Mouse (Mus musculus) megakaryocyte, adult 5-6 weeks (primary cell): ENCODE measurements around the gene Wipi1. TPM values are rescaled to one million over a fixed set of nuclear protein-coding genes. Genes with fewer than 3 reads are reported as not detected.
A peak's percentile ranks its signal among the peaks of the same experiment; 100 is the strongest.

Experiments used
- ATAC-seq: 2 replicates; pipeline ENCODE4 v1.8.0; 2016; ENCODE audit warnings: mild to moderate bottlenecking, inconsistent platforms; ENCODE audit not compliant: poor library complexity, severe bottlenecking
- total RNA-seq, 2 experiments: library from RNA; stranded (forward) in 1 of 2; stranded (reverse) in 1 of 2; fragments of 153-499, 151-499 nt in 1 of 2; fragments of 221-1000, 200-1000 nt in 1 of 2; gene quantifications; 2 replicates each; pipeline versions ENCODE4 v1.2.3 to v1.2.4; 2015 to 2017

Wipi1 gene
- total RNA-seq, 2 experiments from 2014 or later: 7.6 to 14.2 TPM

DNA sequence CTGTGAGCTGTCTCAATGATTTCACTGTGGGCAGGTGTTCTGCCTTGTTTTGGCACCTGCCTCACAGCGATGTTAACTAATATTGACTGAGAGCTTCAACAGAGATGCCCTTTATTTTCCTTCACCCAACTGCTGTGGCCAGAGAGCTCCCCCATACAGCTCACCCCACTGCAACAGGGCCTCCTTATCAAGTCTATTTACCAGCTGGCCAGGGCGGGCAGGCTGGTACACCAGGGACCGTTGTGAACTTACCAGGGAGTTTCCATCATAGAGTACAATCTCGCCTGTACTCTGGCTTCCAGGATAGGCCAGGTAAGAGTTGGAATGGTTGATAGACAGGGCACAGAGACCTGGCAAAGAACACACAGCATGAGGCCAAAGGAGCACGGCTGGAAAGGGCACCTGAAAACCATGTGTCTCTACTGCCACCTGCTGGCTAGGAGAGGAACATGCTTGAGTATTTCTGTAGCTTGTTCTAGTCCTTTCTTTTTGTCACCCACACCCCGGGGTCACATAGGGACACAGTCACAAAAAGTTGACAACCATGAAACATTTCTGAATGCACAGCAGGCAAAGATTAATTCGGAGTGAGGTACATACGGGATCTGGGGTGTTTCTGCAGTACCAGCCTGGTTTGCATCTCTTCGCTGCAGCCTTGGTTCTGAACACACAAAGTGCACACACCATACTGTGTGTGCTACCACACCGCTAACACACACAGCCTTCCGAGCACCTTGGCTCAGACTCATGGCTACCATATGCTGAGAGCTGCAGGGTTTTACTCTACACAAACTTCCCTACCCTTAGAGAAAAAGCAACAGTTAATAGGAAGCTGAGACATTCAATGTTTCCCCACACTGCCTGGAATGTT, 26.7 kb downstream of the Wipi1 start:
- ATAC-seq: peak; percentile 83

DNA sequence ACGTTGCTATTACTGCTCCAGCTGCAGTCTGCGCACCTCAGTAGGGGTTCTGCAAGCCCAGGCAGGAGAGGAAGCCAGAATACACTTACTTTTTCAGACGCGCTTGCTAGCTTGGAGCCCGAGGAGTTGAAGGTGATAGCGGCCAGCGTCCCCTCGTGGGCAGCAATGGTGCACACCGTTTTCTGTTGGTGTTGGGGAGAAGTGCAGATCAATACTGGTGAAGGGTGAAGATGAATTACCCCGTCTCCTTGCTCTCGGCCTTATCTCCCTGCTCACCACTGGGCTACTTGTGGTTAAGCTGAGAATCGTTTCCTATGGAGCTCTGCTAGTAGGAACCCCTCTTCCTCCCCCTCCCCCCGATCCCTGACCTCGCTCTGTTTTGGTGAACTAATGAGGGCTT, 27.8 kb downstream of the Wipi1 start:
- no peak for ATAC-seq

DNA sequence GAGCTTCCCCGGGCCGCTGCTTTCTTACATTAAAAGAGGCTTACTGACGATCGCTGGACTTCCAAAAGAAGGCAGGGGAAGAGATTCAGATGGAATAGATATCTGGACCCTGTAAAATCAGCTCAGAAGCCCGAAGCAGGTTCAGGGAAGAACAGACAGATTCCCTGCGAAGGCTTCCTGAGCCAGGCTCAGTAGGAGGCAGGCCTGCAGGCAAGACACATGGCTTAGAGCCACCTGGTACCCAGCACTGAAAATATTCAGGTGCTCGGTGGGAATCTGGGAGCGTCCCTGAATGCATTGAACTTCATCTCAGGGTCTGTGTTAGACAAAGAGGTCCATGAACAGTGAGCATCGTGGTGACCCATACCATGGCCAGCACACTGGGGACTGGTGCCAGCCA, 31.8 kb downstream of the Wipi1 start:
- ATAC-seq: no peak

DNA sequence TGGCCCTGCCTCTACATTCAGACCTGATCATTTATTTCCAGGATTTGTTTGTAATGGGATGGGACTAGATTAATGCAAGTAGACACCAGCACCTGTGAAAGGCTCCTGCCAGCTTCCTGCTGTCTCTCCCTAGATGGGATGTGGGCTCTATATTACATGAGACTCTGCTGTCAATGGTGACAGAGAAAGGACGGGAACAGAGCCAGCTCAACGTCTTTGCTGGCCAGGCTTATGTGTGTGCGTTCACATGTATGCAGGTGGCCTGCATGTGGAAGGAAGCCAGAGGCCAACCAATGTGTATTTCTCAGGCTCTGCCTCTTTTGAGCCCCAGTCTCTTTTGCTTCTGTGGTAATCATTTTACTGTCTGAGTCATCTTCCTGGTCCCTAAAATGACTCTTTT, 33.2 kb downstream of the Wipi1 start:
- no peak for ATAC-seq

GRCm38 (mm10) chr11:109575832-109576231, 35.9 kb downstream of the Wipi1 start:
- ATAC-seq: no peak

GRCm38 (mm10) chr11:109574604-109575003, 37.2 kb downstream of the Wipi1 start:
- ATAC-seq: no peak

GRCm38 (mm10) chr11:109572051-109572450, 39.7 kb downstream of the Wipi1 start:
- no peak for ATAC-seq

DNA sequence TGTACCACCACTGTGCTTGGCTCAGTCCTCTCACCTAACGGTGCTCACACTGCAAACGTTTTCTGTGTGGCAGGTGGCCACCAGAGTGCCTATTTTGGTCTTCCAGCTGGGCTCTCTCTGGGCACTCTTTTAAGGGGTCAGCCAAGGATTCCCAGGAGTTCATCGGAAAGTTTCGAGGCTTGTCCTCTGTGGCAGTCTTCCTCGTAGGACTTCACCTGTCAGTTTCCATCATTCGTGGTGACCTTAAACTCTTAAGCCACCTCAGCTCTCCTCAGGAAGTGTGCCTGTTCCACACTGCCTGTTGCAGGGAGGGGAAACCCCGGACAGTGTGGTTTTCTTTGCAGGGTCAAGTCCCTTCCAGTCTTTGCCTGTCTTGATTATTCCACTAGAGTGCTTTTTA, 42.0 kb downstream of the Wipi1 start:
- ATAC-seq: no peak

DNA sequence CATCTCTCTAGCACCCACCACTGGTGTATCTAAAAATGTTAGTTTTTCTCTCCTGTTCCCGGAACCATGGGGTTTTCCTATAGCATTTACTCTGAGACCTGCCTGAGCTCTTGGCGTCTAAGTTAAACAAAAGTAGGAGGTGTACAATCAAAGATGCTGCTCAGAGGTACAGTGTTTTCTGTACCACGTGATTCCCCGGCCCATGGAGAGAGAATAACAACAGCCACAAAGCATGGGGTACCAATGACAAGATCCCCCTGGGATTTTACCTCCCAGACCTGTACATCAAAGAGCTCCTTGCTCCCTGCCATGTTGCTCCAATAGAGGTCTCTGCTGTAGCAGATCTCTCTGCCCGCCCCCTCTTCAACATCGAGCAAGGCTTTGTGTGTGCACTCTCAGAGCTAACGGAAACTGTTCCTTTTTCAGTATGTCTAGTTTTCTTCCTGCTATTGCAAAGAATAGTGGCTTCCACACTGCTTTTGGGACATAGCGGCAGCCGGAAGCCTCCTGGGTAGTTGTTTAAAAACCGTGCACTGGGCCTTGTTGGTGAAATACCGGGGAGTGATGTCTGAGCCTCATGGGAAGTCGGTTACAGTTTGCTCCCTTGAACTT, 42.7 kb downstream of the Wipi1 start:
- no peak for ATAC-seq

- no peak for ATAC-seq
Measured at GRCm38 (mm10) chr11:109564466-109565214, 47.1 kb downstream of the Wipi1 start.

GRCm38 (mm10) chr11:109563708-109564107, 48.1 kb downstream of the Wipi1 start:
- no peak for ATAC-seq

DNA sequence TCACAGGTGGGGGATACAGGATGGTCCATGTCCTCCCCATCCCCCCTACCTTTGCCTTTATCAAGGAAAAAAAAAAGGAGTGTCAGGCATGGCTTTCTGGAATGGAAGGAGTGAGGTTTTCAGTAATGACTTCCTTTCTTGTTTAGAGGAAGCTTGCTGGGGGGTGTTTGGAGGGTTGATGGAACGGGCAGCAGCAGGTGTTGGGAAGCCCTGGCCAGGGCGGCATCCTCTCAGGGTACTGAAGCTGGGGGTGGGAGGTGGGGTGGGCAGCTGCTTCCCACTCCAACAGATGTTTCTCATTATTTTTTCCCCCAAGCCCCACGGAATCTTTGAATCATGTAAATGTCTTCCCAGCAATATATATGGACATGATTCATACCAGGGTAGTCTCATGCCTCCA, 50.3 kb downstream of the Wipi1 start:
- no peak for ATAC-seq

DNA sequence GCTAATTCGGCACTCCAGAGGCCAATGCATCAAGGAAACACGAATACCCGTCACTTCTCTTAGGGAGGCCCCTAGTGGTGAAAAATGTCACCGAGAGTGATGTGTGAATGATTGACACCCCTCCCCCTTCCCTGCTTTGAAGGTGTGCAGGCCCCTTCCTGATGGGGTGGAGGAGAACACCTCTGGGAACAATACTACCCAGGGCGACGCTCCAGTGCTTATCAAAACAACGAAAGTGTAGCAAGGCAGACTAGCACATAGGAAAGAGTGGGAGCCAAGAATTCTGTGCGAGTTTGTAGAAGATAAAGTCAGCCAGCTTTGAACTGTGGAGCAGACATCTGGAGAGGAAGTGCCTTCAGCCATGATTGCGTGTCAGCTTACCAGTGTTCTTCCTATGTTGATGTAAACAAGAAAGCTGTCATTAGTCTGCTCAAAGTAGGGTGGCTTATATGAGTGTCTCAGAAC, 50.9 kb downstream of the Wipi1 start:
- ATAC-seq: peak; percentile 88

DNA sequence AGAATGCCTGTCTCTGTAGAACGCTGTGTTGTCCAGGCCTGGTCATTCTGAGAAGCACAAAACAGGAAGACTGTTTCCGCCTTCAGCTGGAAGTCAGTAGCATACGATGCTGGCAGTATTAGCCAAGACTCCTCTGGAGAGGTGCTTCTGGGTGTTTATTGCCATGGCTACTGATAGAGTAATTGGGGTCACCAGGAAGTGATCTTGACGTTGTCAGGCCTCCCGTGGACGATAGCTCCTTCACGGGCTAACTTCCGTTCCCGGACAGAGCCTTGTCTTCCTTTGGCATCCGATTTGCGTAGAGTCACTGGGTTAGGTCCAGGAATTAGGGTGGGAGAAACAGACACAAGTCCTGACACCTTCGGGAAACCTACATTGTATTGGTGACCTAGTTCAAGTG, 52.5 kb downstream of the Wipi1 start:
- ATAC-seq: no peak

DNA sequence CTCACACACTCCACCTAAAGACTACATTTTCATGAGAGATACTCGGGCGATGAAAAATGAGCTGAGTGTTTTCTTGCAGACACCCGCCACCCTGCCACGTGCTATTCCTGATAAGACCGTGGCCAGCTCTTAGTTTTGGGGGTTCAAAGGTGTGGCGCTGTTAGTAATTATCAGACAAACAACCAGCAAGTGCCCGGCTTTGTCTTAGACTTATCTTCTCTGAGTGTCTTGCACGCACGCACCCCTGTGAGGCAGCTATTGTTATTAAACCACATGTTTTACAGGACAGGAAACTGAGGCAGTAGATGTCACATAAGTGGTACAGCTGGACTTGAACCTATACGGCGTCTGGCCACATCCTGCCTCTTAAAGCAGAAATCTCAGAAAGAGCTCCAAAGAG, 54.3 kb downstream of the Wipi1 start:
- no peak for ATAC-seq

GRCm38 (mm10) chr11:109556130-109556529, 55.6 kb downstream of the Wipi1 start:
- no peak for ATAC-seq

GRCm38 (mm10) chr11:109554443-109554842, 57.3 kb downstream of the Wipi1 start:
- ATAC-seq: no peak

DNA sequence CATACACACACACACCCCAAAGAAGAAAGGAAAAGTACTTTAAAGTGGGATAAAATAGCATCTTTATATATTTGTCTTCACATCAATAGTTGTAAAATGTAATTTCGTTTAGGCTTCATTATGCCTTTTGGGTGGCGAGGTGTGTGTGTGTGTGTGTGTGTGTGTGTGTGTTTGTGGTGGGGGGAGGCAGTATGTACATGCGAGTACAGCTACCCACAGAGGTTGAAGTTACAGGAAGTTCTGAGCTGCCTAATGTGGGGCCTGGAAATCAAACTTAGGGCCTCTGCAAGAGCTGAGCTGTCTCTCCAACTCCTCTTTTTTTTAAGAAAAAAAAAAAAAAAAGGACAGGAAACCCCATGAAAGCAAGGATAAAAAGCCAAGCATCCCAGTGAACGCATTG, 57.8 kb downstream of the Wipi1 start:
- ATAC-seq: no peak

- ATAC-seq: peak; percentile 46; the same call in 1 of the 2 replicates
Measured at GRCm38 (mm10) chr11:109549599-109550290, 62.0 kb downstream of the Wipi1 start.

DNA sequence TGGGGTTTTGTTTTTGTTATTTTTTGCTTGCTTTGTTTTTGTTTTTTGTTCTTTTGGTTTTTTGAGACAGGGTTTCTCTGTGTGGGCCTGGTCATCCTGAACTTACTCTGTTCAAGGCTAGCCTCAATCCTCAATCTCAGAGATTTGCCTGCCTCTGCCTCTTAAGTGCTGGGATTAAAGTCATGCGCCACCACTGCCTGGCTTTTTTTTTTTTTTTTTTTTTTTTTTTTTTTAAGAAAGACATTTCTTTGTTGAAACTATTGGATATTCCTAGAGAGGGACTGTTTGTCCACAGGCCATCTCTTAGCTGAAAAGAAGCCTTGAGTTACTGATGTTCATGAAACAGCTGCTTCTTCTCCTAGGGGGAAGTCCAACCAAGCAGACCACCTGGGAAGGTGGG, 64.1 kb downstream of the Wipi1 start:
- no peak for ATAC-seq
